Mouse (Mus musculus) embryonic fibroblast, embryonic 13.5 days (primary cell): Measurements from ENCODE around the gene Rimklb.

Experiments used
- CTCF ChIP-seq: IDR thresholded peaks from 2 replicates; pipeline ENCODE4 v1.5.1; 2011; ENCODE audit warnings: mild to moderate bottlenecking, control low read depth, low read length, moderate library complexity, borderline replicate concordance; ENCODE audit not compliant: insufficient read depth
- POLR2A ChIP-seq: IDR thresholded peaks from 2 replicates; pipeline ENCODE4 v1.6.1; 2011; ENCODE audit warnings: low read depth, mild to moderate bottlenecking, control low read depth, low read length, moderate library complexity

DNA sequence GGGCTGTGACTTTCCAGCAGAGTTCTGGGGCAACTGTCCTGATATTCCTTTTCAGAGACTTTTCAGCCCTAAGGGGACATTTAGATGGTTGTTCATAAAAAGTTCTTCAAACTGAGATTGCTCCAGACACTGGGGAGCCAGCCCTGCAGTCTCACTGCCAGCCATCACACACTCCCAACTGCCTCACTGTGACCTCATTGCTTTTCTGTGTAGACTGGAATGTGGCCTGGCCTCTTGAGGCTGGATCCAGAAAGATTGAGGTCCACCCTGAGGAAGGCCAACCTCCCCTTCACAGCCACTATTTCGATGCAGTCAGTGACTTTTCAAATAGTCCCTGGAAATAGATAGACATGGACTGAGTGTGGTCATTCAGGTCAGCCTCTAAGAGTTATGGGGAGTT lies 19.1 kb upstream of the Rimklb start:
- TF ChIP-seq POLR2A (no peak), CTCF (no peak)
